ENCODE assay signal across 28 mouse cellular contexts in the genomic region with DNA sequence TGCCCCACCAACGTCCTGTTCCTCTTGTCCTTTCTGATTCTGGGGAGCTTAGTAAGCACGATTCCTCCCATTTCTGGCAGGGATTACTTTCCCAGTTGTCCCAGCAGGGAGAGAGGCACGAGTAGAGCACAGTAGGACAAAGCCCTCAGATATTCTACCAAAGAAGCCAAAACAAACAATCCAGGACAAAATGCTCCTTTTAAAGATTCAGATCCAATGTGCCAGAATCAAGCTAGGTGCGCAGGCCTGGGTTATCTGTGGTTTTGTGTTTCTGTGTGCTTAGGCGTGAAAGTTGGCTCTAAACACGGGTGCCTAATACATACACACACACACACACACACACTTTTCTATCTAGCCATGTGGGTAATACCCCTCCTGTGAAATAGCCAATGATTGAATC.
"Had no signal": no experiment of that assay in that cellular context is flagged by ENCODE, and none has a peak within 500 bp of the region (broad histone marks: within the 10 kb centered on the region; RNA-seq: fewer than 3 reads in every experiment).

No protein-coding gene starts in this region.

- H3K9me3 ChIP-seq: embryonic facial prominence, embryonic 10.5 days; embryonic facial prominence, embryonic 12.5 days; embryonic facial prominence, embryonic 13.5 days; embryonic facial prominence, embryonic 15.5 days; forebrain, embryonic 10.5 days; forebrain, embryonic 12.5 days; forebrain, embryonic 13.5 days; forebrain, embryonic 15.5 days had no signal

- H3K4me2 ChIP-seq: embryonic facial prominence, embryonic 12.5 days; embryonic facial prominence, embryonic 13.5 days; embryonic facial prominence, embryonic 15.5 days; forebrain, embryonic 12.5 days; forebrain, embryonic 13.5 days; forebrain, embryonic 15.5 days had no signal

- ATAC-seq: forebrain, embryonic 13.5 days; forebrain, embryonic 14.5 days; forebrain, embryonic 15.5 days; forebrain, embryonic 16.5 days; forebrain, postnatal 0 days had no signal

- H3K36me3 ChIP-seq: embryonic facial prominence, embryonic 10.5 days; embryonic facial prominence, embryonic 12.5 days; embryonic facial prominence, embryonic 13.5 days; embryonic facial prominence, embryonic 15.5 days; forebrain, embryonic 10.5 days; forebrain, embryonic 12.5 days; forebrain, embryonic 15.5 days had no signal

- H3K9ac ChIP-seq: embryonic facial prominence, embryonic 12.5 days; embryonic facial prominence, embryonic 13.5 days; embryonic facial prominence, embryonic 15.5 days; forebrain, embryonic 12.5 days; forebrain, embryonic 13.5 days; forebrain, embryonic 15.5 days; forebrain, postnatal 0 days had no signal

- DNase-seq: cerebellum, adult 18-20 months; cerebellum, adult 2 months; cerebellum, adult 8-10 months; cerebellum, adult 9-10 months; cerebellum, adult 9-11 months; cerebellum, postnatal 10 days; cerebellum, postnatal 14 days; cerebellum, postnatal 25 days; cerebellum, postnatal 36 days; embryo, embryonic 11 days; forebrain, postnatal 0 days; gastrocnemius, adult 2 months; gastrocnemius, postnatal 10 days; gastrocnemius, postnatal 14 days; gastrocnemius, postnatal 25 days; gastrocnemius, postnatal 36 days; heart, adult 18-20 months had no signal

- H3K4me3 ChIP-seq: embryonic facial prominence, embryonic 10.5 days; embryonic facial prominence, embryonic 12.5 days; embryonic facial prominence, embryonic 13.5 days; embryonic facial prominence, embryonic 15.5 days; erythroblast, embryonic 14.5 days; forebrain, embryonic 10.5 days; forebrain, embryonic 12.5 days; forebrain, embryonic 13.5 days; forebrain, embryonic 15.5 days; gastrocnemius, adult 2 months had no signal

- H3K27ac ChIP-seq: embryonic facial prominence, embryonic 10.5 days; embryonic facial prominence, embryonic 12.5 days; embryonic facial prominence, embryonic 13.5 days; embryonic facial prominence, embryonic 15.5 days; forebrain, embryonic 10.5 days; forebrain, embryonic 12.5 days; forebrain, embryonic 13.5 days; forebrain, embryonic 15.5 days; gastrocnemius, adult 2 months had no signal

- H3K27me3 ChIP-seq: embryonic facial prominence, embryonic 12.5 days; embryonic facial prominence, embryonic 13.5 days; embryonic facial prominence, embryonic 15.5 days; forebrain, embryonic 13.5 days; forebrain, embryonic 15.5 days had no signal
